Mouse (Mus musculus) bone marrow, adult 2 months (tissue): ENCODE measurements around the gene Camk2b.

Source experiments
- CTCF ChIP-seq: fragments of 200-500 bp; IDR thresholded peaks from 2 replicates; pipeline ENCODE4 v1.5.1; 2011; ENCODE audit warnings: low read length, control low read depth; ENCODE audit not compliant: control insufficient read depth, insufficient read depth
- POLR2A ChIP-seq: fragments of 200-500 bp; IDR thresholded peaks from 2 replicates; pipeline ENCODE4 v1.6.1; 2011; ENCODE audit warnings: low read depth, mild to moderate bottlenecking, control low read depth, low read length, borderline replicate concordance; ENCODE audit not compliant: control insufficient read depth

GRCm38 (mm10) chr11:5945096-5945495 is 121.1 kb downstream of the Camk2b start:
- TF ChIP-seq CTCF = no peak
- no peak for TF ChIP-seq POLR2A
